Mouse (Mus musculus): ENCODE data around the gene Fam168a. TPM values are rescaled to one million over a fixed set of nuclear protein-coding genes. Genes with fewer than 3 reads are reported as not detected.

Fam168a gene
- total and polyA plus RNA-seq, 2 experiments from 2014 or later = 106 to 163 TPM

DNA sequence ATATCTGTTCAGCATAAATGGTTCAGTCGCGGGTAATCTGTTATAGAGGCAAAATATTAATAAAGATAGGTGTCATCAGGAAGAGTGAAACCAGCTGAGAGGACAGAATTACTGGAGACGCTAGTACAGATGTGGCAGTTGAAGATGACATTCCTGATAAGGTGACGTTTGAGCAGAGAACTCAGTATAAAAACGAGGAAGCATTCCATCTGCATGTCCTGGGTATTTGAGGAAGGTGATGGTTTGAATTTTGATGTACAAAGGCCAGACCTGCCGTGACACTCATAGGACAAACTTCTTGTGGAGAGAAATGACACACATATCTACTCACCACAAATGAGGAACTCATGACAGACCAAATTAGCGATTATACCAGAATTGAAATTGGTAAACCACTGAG, 73.8 kb downstream of the Fam168a start:
- TF ChIP-seq CTCF (IDR thresholded peaks at IDR 0.05) = no peak
- H3K4me1 ChIP-seq (ENCODE audit: insufficient read depth, low read length) = no peaks in the 10 kb centered on the region
- H3K9ac ChIP-seq (replicated peaks; ENCODE audit: low read length, poor library complexity, severe bottlenecking) = no peak overlapping the region
- WGBS = 91% methylated on average over 7 of the region's 7 CpGs
- ATAC-seq (ENCODE audit: low FRiP score) (no peak), DNase-seq (ENCODE audit: low spot score) (no peak)
- H3K27me3 ChIP-seq (ENCODE audit: insufficient read depth, low read length) = no peaks in the 10 kb centered on the region
- H3K9me3 ChIP-seq (ENCODE audit: low read length) = no peaks in the 10 kb centered on the region
- H3K4me2 ChIP-seq (ENCODE audit: low read depth, low read length, poor library complexity, severe bottlenecking) = no peak overlapping the region
- H3K36me3 ChIP-seq (ENCODE audit: insufficient read depth, low read length) = no peaks in the 10 kb centered on the region
- H3K27ac ChIP-seq (ENCODE audit: low read depth, low read length) = no peak overlapping the region
- H3K4me3 ChIP-seq (ENCODE audit: low read depth, low read length) = no peak overlapping the region

DNA sequence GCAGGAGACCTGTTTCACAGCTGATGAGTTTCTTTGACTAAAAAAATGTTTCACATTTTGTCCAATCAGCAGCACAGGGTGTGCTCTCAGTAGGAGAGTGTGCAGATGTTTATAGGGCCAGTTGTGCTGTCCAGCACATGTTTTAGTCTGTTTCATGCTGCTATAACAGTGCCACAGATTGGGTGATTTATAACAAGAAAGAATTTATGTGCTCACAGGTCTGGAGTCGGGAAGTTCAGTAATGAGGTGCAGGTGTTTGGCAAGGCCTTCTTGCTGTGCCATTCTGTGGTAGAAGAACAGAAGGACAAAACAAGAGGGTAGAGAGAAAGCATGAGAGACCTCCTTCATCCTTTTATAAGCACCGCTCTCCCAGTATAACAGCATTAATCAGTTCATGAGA, 78.2 kb downstream of the Fam168a start:
- no peak for DNase-seq (ENCODE audit: low spot score)
- Histone ChIP-seq H3K36me3 (ENCODE audit: insufficient read depth, low read length) (no peaks in the 10 kb centered on the region), H3K4me1 (ENCODE audit: insufficient read depth, low read length) (no peaks in the 10 kb centered on the region), H3K4me3 (ENCODE audit: low read depth, low read length) (no peak overlapping the region), H3K9me3 (ENCODE audit: low read length) (no peaks in the 10 kb centered on the region), H3K27ac (ENCODE audit: low read depth, low read length) (no peak overlapping the region), H3K9ac (replicated peaks; ENCODE audit: low read length, poor library complexity, severe bottlenecking) (no peak overlapping the region), H3K27me3 (ENCODE audit: insufficient read depth, low read length) (no peaks in the 10 kb centered on the region), H3K4me2 (ENCODE audit: low read depth, low read length, poor library complexity, severe bottlenecking) (no peak overlapping the region)
- WGBS = 76% methylated on average over 2 of the region's 2 CpGs
- TF ChIP-seq CTCF (IDR thresholded peaks at IDR 0.05) = no peak
- ATAC-seq (ENCODE audit: low FRiP score) = no peak

DNA sequence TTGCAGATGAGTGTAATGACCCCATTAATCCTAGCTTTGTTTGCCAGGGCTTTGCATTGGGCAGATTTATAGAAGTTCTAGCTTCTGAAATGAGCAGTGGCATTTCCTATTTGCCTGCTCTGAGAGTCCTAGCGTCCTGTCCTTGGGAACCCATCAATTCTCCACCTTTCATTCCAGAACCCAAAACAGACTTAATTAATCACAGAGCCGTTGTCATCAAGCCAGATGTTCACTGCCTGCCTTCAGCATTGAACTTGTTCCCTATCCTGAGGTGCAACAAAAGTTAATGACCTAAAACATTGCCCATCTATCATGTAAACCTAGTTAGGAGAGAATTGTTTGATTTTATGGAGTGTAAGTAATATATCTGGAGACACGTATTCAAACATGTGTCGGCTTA, 79.0 kb downstream of the Fam168a start:
- H3K27me3 ChIP-seq (ENCODE audit: insufficient read depth, low read length) = no peaks in the 10 kb centered on the region
- H3K36me3 ChIP-seq (ENCODE audit: insufficient read depth, low read length) = no peaks in the 10 kb centered on the region
- H3K27ac ChIP-seq (ENCODE audit: low read depth, low read length) = no peak overlapping the region
- H3K4me1 ChIP-seq (ENCODE audit: insufficient read depth, low read length) = no peaks in the 10 kb centered on the region
- H3K9me3 ChIP-seq (ENCODE audit: low read length) = no peaks in the 10 kb centered on the region
- no peak for ATAC-seq (ENCODE audit: low FRiP score)
- TF ChIP-seq CTCF (IDR thresholded peaks at IDR 0.05) = no peak
- no peak overlapping the region for H3K9ac ChIP-seq (replicated peaks; ENCODE audit: low read length, poor library complexity, severe bottlenecking)
- 89% methylated on average over 4 of the region's 4 CpGs for WGBS
- H3K4me2 ChIP-seq (ENCODE audit: low read depth, low read length, poor library complexity, severe bottlenecking) = no peak overlapping the region
- DNase-seq (ENCODE audit: low spot score) = peak; percentile 20
- H3K4me3 ChIP-seq (ENCODE audit: low read depth, low read length) = no peak overlapping the region

DNA sequence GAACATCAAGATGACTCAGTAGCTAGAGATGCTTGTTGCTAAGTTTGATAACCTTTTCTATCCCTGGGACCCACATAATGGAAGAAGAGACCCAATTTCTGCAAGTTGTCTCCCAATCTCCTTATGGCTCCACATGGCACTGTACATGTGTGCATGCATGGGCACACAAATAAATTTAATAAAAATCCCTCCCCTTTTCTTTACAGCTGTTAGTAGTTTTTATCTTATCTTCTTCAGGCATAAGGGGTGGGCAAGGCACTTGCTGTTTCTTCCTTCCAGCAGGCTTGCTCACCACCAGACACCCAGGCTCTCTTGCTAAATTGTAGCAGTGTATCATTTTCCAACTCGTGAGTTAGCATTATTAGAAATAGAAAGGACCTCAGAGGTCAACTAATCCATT, 79.6 kb downstream of the Fam168a start:
- Histone ChIP-seq H3K4me1 (ENCODE audit: insufficient read depth, low read length) (no peaks in the 10 kb centered on the region), H3K4me3 (ENCODE audit: low read depth, low read length) (no peak overlapping the region), H3K36me3 (ENCODE audit: insufficient read depth, low read length) (no peaks in the 10 kb centered on the region), H3K27ac (ENCODE audit: low read depth, low read length) (no peak overlapping the region), H3K9me3 (ENCODE audit: low read length) (no peaks in the 10 kb centered on the region), H3K27me3 (ENCODE audit: insufficient read depth, low read length) (no peaks in the 10 kb centered on the region), H3K4me2 (ENCODE audit: low read depth, low read length, poor library complexity, severe bottlenecking) (no peak overlapping the region), H3K9ac (replicated peaks; ENCODE audit: low read length, poor library complexity, severe bottlenecking) (no peak overlapping the region)
- DNase-seq (ENCODE audit: low spot score) = no peak
- WGBS = 61% methylated on average over 1 of the region's 1 CpGs
- TF ChIP-seq CTCF (IDR thresholded peaks at IDR 0.05) = no peak
- no peak for ATAC-seq (ENCODE audit: low FRiP score)

DNA sequence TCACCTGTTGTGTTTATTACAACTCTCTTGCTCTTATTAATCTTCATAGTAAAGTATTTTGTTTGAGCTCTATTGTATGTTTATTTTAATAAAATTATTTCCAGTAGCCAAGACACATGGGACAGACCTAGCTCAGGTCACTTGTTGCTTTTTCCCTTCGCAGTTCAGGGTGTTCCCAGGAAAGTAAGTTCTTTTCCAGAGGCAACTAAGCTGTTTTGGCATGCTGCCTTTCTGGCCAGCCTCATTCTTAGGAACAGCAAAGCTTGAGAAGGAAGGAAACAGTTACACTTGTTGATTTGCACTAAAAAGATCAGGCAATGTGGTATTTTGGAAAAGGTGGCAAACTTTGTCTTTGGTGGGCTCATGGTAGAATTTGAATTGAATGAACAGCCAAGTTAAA, 81.9 kb downstream of the Fam168a start:
- Histone ChIP-seq H3K4me3 (ENCODE audit: low read depth, low read length) (no peak overlapping the region), H3K27ac (ENCODE audit: low read depth, low read length) (no peak overlapping the region), H3K9ac (replicated peaks; ENCODE audit: low read length, poor library complexity, severe bottlenecking) (no peak overlapping the region), H3K4me1 (ENCODE audit: insufficient read depth, low read length) (no peaks in the 10 kb centered on the region), H3K27me3 (ENCODE audit: insufficient read depth, low read length) (no peaks in the 10 kb centered on the region), H3K36me3 (ENCODE audit: insufficient read depth, low read length) (no peaks in the 10 kb centered on the region), H3K9me3 (ENCODE audit: low read length) (no peaks in the 10 kb centered on the region), H3K4me2 (ENCODE audit: low read depth, low read length, poor library complexity, severe bottlenecking) (no peak overlapping the region)
- ATAC-seq (ENCODE audit: low FRiP score) = no peak
- no peak for TF ChIP-seq CTCF (IDR thresholded peaks at IDR 0.05)
- DNase-seq (ENCODE audit: low spot score) = peak; percentile 17
- WGBS = 76% methylated on average over 1 of the region's 1 CpGs

DNA sequence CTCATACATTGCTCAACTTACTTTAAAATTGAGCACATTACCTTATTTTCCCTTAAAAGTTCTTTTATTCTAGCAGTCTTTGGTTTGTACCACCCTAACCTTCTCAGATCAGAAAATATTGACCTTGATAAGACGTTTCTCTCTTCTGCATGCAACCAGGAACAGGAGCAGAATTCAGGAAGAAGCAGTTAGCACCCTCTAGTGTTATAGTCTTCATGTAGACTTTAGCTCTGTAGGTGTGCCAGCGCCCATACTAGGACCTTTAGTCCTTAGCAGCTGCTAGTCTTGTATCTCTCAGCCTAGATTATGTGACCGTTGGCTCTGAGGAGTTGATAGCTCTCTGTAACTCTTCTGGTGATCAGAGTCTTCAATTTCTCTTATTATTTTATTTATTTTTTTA, 92.4 kb downstream of the Fam168a start:
- Histone ChIP-seq H3K27me3 (ENCODE audit: insufficient read depth, low read length) (no peaks in the 10 kb centered on the region), H3K36me3 (ENCODE audit: insufficient read depth, low read length) (no peaks in the 10 kb centered on the region), H3K9me3 (ENCODE audit: low read length) (no peaks in the 10 kb centered on the region), H3K9ac (replicated peaks; ENCODE audit: low read length, poor library complexity, severe bottlenecking) (no peak overlapping the region), H3K4me1 (ENCODE audit: insufficient read depth, low read length) (no peaks in the 10 kb centered on the region), H3K4me2 (ENCODE audit: low read depth, low read length, poor library complexity, severe bottlenecking) (no peak overlapping the region), H3K27ac (ENCODE audit: low read depth, low read length) (no peak overlapping the region), H3K4me3 (ENCODE audit: low read depth, low read length) (no peak overlapping the region)
- peak; percentile 58 for TF ChIP-seq CTCF (IDR thresholded peaks at IDR 0.05)
- ATAC-seq (ENCODE audit: low FRiP score) = no peak
- WGBS = 70% methylated on average over 3 of the region's 3 CpGs
- peak; percentile 22 for DNase-seq (ENCODE audit: low spot score)

Measured in midbrain, postnatal 0 days (tissue).